Mouse (Mus musculus) kidney, postnatal 4 days (tissue): ENCODE measurements around the gene Mgrn1.

Experiments
- DNase-seq, 2 experiments: peaks; one replicate each; pipeline ENCODE4 v3.0.0; 2021; ENCODE audit warnings: mixed read lengths in 2 of 2

Gene Mgrn1

DNA sequence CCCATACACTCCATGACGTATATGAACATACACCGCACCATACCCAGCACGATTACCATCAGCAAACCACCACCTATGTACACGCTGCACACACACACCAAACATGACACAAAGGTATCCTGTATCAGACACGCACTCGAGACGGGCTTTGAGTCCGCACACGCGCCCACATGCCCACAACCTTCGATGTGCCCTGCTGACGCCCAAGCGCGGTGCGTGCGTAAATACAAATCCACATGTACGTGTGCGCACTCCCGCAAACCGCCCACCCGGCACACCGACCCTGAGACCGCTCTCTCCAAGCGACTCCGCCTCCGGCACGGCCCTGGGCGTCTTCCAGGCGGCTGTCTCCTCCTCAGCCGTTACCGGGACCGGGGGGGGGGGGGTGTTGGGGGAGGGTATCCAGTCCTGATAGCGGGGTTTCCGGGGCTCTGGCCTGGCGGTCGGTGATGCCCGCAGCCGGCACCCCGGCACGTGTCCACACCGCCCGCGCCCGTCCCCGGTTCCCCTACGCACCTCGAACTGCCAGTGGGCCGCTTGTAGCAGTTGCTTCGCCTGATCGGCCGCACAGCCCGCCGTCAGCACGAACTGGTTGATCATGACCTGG, 6.8 kb upstream of the Mgrn1 start:
- DNase-seq, result peak; percentile 67 to 79

DNA sequence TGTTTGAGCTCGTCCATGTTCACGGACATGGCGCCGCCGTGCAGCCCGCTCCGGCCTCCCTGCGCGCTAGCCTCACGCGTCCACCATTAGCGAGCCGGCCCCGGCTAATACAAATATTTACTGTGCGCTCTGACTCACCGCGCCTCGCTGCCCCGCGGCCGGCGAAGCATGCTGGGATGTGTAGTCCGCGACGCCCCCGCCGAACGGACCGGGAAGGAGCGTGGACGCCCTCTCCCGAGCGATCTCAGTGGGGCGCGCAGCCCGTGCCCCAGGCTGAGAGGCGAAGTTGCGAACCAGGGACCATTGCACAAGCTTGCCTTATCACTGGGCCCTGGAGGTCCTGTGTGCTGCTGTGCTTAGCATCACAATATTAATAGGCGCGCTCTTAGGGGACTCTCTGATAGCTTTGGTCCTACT, 6.3 kb upstream of the Mgrn1 start:
- peak; percentile 92 to 95 for DNase-seq

DNA sequence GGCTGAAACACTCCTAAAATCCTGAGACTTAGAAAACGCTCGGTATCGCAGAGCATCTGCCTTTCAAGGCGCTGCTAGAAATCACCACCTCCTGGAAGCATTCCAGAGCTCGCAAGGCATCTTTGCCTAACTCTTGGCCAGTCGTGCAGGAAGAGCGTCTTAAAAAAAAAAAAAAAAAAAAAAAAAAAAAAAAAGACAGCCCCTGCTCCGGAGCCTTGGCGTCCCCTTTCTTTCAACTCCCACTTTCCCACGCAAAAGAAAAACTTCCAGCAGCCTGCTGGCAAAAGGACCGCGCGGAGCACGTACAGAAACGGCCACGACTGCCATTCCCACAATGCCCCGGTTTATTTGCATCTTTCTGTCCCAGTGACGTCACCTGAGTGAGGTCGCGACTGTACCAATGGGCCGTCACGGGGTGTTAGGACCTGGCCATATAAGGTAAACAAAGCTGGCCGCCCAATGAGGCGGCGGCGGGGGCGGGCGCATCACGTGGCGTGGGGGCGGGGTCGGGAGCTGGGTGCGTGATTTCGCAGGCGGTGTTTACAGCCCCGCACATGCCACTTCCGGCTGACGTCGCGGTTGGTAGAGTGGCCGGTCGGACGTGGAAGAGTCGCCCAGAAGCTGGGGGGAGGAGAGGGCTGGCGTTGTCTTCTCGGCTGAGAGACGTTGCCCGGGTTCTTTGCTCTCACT, 5.8 kb upstream of the Mgrn1 start, which contains the start of gene Ubald1:
Gene Ubald1 (minus strand): TSS at position 180 of the 690 bp plus-strand sequence.
- peak; percentile 100 for DNase-seq

DNA sequence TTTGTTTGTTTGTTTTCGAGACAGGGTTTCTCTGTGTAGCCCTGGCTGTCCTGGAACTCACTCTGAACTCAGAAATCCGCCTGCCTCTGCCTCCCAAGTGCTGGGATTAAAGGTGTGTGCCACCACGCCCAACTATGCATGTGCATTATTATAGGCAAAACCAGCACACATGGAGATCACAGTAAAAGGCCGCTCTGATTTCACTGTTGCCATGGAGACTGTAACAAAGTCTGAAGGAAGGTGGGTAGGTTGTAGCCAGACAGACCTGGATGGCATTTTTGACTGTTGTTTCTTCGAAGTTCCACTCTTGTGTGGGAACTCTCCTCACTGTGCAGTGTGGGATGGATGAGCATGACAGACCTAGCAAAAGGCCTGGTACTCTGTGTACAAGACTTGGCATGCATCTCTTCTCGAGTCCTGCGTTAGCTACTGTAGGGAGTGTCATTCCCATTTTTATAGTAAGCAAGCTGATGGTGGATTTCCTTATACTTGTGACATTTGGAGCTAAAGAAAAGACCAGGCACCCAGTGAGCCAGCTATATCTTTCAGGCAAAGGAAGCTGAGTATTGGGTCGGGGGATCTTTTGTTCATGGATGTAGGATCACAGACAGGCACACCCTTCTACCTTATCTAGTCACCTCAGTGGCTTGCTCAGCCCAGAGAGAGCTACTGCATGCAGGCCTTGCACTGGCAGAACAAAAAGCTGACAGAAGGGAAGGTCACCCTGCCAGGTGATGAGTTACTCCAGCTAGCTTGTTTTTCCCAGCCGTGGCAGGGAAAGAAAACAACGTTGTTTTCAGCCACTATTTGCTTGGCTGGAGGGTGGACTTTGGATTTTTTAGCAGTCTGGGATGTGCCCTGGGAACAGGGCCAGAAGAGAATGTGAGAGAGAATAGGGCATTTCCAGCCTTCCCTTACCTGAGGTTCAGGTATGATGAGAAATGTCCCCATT, 4.4 kb upstream of the Mgrn1 start:
- no peak for DNase-seq

DNA sequence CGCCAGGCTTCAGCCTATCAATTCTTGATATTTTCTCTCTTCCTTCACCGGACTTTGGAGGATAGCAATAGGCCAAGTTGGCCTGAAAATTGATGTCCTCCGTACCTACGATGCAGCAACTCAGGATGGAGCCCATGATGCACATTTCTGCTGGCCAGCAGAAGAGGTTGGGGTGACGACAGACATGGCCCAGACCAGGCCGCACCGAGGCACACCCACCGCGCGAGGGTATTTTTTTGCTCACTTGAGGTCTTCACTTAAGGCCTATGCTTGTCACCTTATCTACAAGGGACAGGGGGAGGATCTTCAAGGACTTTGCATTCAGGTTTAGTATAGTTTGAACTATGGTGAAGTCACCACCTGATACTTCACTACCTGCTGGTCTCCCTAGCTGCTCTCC, 1.1 kb upstream of the Mgrn1 start:
- no peak for DNase-seq

DNA sequence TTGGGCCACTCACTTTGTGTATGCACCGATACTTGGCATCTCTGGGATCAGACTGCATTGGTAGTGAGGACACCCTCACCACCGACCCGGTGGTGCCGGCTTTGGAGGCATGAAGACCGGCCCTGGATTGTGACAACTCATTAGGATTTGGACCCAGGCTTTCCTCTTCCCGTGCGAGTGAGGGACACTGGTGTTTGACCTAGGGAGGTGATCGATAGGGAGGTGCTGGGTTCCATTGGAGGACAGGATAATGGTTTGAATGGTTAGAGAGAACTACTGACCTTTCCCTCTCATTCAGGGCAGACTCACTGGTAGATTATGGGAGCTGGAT, 606 bp downstream of the Mgrn1 start:
- DNase-seq, result no peak

DNA sequence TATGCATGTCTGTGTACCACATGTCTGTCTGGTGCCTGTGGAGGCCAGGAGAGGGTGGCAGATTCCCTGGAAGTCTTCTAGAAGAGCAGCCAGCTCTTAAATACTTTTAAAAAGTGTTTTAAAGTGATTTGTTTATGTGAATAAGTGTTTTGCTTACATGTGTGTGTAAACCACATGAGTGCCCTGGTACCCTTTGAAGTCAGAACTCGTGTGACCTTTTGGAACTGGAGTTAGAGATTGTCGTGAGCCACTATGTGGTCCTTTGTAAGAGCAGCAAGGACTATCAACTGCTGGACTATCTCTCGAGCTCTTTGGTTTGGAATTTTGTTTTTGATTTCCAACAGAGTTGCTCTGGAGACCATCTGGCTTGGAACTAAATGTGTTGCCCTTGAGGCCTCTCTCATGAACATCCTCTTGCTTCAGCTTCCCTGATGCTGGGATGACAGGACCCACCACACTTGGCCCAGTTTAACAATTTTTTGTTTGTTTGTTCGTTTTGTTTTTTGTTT, 4.2 kb downstream of the Mgrn1 start:
- no peak for DNase-seq

DNA sequence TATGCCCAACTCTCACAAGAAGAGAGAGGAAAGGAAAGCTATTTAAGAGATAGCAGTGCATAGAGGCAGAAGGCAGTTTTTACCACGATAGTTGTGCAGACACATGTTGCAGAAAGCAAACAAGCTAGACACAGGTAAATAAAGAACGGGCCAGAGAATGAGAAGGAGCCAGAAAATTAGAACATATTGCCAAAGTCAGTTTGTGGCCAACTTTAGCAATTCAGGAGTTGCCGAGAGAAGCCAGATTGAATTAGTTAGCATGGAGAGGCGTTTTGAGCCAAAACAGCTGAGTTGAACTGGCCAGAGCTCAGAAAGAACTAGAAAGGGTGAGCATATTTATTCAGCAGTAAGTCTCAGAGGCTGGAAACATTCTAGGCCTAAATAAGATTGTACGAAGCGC, 6.1 kb downstream of the Mgrn1 start:
- no peak for DNase-seq

DNA sequence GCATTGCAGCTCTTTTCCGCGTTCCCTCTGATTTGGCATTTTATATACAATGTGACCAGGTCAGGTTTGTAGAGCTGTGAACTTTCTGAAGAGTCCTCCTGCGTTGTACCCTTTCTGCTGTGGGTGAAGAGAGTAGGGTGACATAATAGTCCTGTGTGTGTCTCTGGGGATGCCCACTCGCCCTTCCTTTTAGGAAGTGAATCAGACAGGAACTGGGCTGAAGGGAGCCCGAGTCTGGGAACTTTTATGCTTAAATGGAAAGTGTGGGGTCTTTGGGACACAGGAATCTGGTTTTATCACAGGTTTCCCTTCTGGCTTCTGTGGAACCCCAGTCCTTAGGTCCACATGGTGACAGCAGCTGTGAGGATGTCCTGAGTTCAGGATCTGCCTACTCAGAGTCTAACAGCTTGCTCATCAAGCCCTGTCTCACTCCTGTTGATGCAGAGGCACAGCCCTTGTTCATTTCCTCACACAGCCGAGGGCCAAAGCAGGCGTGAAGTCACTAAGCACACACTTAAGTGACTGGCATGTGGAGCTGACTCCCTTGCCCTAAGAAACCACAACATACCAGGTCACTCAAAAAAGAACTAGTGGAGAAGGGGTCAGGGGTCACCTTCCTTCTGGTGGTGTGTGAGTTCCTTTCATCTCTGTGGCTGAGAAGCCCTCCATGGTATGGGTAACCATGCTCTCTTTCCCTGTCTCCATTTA, 8.3 kb downstream of the Mgrn1 start:
- no peak for DNase-seq

DNA sequence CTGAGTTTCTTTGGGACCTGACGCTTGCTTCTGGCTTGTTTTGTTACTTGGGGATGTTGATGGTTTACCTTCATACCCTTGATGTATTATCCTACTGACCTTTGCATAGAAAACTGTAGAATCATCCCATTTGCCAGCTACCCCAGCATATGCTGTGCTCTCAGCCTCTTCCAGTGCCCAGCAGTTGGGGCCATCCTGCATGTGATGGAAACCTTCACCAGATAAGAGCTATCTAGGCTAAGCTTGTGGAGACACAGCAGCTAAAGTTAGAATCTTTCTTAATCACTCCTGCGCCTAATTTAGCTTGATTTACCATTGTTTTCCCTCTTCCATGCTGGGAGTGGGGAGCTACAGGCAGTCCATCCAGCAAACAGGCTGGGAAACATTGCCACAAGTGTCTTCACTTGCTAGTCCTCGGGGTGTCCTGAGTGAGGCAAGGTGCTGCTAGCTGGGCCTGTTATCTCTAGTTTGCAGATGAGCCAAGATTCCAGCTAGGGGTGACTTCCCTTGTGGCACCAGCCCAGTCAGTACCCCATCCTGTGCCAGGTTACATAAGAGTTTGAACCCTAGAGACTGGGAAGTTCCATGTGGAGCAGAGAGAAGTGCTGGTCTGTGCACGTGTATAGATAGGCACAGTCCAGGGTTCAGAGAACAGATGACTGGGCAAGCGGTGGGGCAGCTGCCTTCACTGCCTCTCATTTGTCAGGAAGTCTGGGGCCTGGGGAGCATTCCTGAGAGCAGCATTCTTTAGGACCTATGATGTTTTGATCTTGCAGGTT, 10.4 kb downstream of the Mgrn1 start:
- peak in 1 of 2 experiments; percentile 30 for DNase-seq

DNA sequence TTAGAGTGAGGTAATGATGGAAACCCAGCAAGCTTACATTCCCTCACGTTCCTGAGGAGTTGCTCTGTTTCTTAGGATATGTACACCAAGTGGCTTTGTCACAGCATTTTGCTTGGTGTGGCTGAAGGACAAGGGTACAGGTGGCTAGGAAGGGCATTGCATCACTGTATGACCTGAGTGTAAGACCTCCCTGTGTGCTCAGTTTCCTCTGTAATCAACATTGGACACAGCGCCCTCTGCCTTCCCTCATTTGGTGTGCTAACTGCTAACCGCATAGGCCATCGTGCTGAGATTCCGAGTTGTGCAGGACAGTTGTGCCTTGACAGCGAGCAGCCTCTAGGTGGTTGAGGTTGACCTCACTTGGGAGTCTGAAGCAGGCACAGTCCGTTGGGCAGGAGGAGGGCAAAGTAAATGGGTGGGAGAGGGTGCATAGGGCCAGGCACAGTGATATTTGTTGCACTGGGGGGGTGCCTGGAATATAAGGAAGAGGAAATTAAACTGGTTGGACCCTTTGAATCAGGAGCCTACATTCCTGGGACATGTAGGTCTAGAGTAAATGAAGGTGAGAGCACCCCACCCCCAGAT, 11.2 kb downstream of the Mgrn1 start:
- DNase-seq, result no peak

DNA sequence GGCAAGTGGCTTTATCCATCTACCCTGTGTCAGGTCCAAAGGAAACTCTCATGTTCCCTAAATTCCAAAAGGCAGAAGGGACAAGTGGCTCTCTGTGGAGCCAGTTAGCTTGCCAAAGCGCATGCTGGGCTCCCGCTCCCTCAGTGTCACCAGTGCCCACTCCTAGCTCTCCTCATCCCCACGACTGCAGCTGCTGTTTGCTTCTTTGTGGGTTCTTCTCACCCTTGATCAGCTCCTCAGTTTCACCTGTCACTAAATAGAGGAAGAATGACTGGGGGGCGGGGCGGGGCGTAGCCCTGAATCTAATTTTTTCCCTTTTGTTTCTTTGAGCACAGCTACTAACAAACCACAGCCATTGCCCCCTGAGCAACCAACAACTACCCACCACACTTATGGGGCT, 12.8 kb downstream of the Mgrn1 start:
- no peak for DNase-seq

DNA sequence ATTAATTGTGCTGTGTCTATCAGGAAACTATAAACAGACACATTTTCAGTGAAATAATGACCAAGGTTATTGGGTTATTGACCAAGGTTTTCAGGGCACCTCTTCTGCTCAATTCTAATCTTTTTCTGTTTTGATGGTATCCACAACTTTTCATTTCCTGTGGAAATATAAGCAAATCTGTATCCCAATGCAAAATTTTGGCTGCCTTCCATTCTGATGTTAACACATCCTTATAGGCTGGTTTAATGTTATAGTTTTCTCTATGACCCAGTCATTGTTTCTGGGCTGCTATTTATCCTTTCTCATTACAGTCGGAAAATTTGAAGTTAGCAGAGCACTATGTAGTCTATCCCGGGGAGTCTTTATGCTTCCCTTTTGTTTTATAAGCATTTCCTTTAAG, 13.7 kb downstream of the Mgrn1 start:
- DNase-seq, result no peak

DNA sequence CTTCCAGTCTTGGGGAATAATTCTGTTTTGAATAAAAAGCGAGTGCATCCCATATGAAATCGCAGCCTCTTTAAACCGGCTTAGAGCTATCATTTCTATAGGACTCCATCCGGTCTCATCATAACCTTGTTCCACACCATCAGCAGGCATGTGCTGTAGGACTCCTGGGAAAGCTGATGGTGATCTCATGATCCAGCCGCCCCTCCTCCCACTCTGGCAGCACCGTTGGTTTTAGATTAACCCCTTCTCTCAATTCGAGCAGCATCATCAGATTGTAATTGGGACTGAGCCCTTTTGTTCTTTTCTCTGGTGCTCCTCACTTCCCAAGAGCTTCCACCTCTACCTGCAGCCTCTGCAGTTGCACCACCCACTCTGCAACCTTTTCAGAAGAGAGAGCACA, 15.1 kb downstream of the Mgrn1 start:
- peak in 1 of 2 experiments; percentile 51 for DNase-seq

DNA sequence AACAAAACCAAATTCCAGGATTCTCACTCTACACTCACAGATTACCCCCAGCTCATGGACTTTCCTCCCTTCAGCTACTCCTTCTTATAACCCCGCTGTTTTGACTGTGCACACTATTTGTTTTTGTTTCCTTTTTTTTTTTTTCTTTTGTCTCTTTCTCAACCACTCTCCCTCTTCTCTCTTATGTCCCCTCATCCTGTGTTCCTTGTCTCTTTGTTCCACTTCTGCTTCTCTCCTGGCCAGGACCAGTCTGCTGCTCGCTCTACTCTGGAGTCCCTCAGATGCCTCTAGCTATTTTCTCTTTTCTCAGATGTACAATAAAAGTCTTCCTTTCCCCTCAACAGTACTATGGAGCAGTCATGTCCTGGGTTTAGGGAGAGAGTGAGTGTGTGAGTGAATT, 16.3 kb downstream of the Mgrn1 start:
- no peak for DNase-seq

DNA sequence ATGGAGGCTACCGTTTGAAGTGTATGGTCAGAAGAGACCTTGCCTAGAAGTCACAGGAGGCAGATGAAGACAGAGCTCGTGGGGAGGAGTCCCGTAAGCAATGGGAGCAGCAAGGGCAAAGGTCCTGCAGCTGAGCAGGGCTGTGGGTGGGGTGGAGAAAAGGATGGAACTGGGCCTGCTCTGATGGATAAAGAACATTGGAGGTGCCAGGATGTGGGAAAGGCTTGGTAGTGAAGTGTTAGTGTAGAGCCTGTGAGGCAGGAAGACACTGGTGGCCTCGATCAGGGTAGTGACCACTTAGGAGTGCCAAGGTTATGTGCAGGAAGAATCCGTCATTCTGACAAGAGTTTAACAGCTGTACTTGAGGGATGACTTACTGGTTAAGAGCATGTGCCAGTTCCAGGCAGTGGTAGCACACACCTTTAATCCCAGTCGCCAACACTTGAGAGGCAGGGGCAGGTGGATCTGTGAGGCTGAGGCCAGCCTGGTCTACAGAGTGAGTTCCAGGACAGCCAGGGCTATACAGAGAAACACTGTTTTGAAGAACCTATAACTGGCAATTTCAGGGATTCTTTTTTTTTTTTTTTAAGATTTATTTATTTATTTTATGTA, 17.5 kb downstream of the Mgrn1 start:
- DNase-seq, result no peak

DNA sequence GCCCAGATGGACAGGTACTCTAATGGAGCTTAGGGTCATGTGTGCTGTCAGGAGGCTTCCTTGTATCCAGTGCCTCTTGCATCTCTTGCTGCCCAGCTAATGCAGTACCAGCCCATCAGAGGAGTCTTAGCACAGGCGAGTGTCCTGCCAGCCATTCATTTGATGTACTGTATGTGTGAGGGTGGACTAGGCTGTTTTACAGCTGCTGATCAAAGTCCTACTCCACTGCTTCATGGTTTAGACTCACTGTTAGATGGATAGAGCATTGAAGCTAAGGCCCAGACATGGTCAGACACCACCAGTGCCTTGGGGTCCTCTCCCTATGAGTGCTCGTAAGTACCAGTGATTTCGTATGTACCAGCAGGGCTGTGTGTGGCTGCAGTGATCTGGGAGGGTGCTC, 18.8 kb downstream of the Mgrn1 start:
- DNase-seq, result no peak

DNA sequence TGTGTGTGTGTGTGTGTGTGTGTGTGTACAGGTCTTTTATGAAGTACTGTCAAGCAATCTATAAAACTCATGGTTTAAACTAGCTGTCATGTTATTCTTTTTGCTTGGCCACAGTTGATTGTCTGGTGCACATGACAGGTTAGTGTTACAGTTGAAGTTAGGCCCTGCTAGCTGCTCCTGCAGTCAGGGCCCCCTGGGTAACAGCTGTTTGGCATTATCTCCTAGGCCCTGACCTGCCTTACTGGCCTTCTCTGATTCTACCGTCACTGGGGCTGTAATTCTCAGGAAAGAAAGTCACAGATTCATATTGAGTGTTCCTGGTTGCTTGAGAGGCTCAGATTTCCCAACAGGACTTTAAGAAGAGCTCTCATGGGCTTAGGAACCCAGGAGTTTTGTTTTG, 19.5 kb downstream of the Mgrn1 start:
- DNase-seq, result no peak

DNA sequence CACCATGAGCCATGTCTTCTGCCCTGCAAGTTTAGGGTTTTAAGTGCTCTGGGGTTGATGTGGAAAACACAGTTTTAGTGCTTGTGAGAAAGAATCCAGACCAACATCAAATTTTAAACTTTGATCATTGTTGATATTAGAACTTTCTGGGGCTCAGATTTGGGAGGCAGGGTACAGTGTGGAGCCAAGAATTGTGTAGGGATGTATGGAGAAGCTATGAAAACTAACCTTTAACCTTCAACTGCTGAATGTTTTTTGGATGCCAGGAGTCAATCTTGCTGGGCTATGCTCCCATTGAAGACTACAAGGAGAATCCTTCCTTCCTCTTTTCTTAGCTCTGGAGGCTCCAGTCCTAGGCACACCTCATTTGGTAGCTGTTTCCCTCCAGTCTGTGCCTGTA, 20.5 kb downstream of the Mgrn1 start:
- DNase-seq, result no peak

DNA sequence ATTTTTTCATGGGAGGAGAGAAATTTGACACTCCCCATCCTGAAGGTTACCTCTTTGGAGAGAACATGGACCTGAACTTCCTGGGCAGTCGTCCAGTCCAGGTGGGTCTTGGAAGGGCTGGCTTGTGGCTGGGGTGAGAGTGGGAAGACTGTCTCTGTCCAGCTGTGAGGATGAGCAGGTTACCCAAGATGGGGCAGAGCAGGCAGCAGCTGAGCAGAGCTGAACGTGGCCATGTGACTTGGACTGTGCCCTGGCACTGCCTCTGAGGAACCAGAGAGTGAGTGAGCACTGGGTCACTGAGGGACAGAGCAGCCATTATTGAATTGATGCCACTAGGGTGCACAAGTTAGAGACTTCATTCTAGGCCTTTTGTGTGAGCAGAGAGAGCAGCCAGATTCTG, 21.3 kb downstream of the Mgrn1 start:
- DNase-seq, result no peak

DNA sequence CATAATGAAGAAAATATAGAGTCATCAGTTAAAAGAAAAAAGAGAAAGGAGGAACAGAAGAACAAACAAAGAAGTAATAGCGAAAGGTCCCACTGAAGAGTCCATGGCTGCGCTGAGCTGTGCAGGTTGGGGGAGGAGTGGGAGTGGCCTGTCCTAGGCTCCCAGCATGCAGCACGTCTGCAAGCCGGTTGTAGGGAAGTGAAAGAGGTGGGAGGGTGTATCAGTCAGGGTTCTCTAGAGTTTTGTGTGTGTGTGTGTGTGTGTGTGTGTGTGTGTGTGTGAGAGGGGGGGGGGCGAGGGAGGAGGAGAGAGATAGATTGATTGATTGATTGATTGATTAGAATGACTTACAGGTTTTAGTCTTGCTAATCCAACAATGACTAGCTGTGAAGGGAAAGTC, 21.9 kb downstream of the Mgrn1 start:
- DNase-seq, result no peak
